Comparison of ENCODE assay signal across 16 mouse cellular contexts in the genomic region with DNA sequence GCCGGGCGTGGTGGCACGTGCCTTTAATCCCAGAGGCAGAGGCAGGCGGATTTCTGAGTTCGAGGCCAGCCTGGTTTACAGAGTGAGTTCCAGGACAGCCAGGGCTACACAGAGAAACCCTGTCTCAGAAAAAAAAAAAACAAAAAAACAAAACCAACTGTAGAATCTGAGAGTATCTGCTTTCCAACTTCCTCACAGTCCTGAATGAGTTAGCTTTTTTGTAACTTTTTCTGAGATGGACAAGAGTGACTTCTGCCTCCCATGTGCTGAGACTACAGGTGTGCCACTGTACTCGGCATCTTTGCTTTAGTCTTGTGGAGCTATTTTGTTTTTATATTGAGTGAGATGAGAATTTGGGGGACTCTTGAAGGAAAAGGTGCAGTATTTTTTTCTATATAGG.
"Had no signal": no experiment of that assay in that cellular context is flagged by ENCODE, and none has a peak within 500 bp of the region (broad histone marks: within the 10 kb centered on the region; RNA-seq: fewer than 3 reads in every experiment).

No protein-coding gene starts in this region.

- DNase-seq: retina, postnatal 1 day; right cerebral cortex, adult 18-20 months; right cerebral cortex, postnatal 14 days; right cerebral cortex, postnatal 25 days; right cerebral cortex, postnatal 4 days; spleen, adult 18-20 months; thymus, adult 18-20 months; thymus, adult 2 months; thymus, postnatal 14 days; thymus, postnatal 25 days; thymus, postnatal 36 days; thymus, postnatal 4 days had no signal

- H3K27me3 ChIP-seq: neural tube, embryonic 13.5 days; neural tube, embryonic 15.5 days; stomach, embryonic 15.5 days had no signal

- H3K36me3 ChIP-seq: neural tube, embryonic 15.5 days; stomach, embryonic 15.5 days had no signal

- H3K27ac ChIP-seq: neural tube, embryonic 13.5 days; neural tube, embryonic 15.5 days; stomach, embryonic 15.5 days; stomach, postnatal 0 days had no signal

- H3K9ac ChIP-seq: neural tube, embryonic 13.5 days; neural tube, embryonic 15.5 days; stomach, embryonic 15.5 days had no signal

- H3K4me1 ChIP-seq: neural tube, embryonic 13.5 days; neural tube, embryonic 15.5 days; stomach, embryonic 15.5 days had no signal

- H3K4me3 ChIP-seq: neural tube, embryonic 13.5 days; neural tube, embryonic 15.5 days; stomach, embryonic 15.5 days had no signal

- H3K9me3 ChIP-seq: neural tube, embryonic 13.5 days; neural tube, embryonic 15.5 days; stomach, embryonic 15.5 days had no signal
